Mouse (Mus musculus) gastrocnemius, adult 8-10 months (tissue): ENCODE data around the gene Adamtsl3. TPM values are rescaled to one million over a fixed set of nuclear protein-coding genes. Genes with fewer than 3 reads are reported as not detected.

Source experiments
- DNase-seq, 2 experiments: peaks; one replicate each; pipeline ENCODE4 v3.0.0; 2022; ENCODE audit warnings: low spot score in 2 of 2
- total RNA-seq, 4 experiments: library from RNA; stranded (reverse); gene quantifications; 2 replicates each; pipeline ENCODE4 v1.2.4; 2022

Adamtsl3 gene
- total RNA-seq, 4 experiments from 2014 or later: 3.5 to 5.3 (median 4.4) TPM

GRCm38 (mm10) chr7:82625342-82625741, 289.8 kb downstream of the Adamtsl3 start:
- DNase-seq: no peak

GRCm38 (mm10) chr7:82647183-82647582, 311.7 kb downstream of the Adamtsl3 start:
- DNase-seq: no peak

GRCm38 (mm10) chr7:82647909-82648308, 312.4 kb downstream of the Adamtsl3 start:
- no peak for DNase-seq

- peak; percentile 93 for DNase-seq
Measured at GRCm38 (mm10) chr7:82648353-82649080, 313.0 kb downstream of the Adamtsl3 start, which contains the start of the genes Saxo2 and Efl1. Saxo2 (minus strand) TSS chr7:82648528. Efl1 (plus strand) TSS chr7:82648614.

- no peak for DNase-seq
Measured at GRCm38 (mm10) chr7:82649081-82649445, 313.6 kb downstream of the Adamtsl3 start.

Other genes starting within 250 kb of the Adamtsl3 start
- gene Sh3gl3, start 161.9 kb upstream of the Adamtsl3 start, total RNA-seq: under 1 TPM in 2 of 4 experiments, not detected in 2; 0.27 to 0.82 TPM